Mouse (Mus musculus) R1 (cell line): Measurements from ENCODE around the gene Copa.

Experiments
- DNase-seq: peaks from one replicate; pipeline ENCODE4 v3.0.0-alpha.2; 2018; ENCODE audit warnings: low read depth, low spot score

The Copa gene

GRCm38 (mm10) chr1:172140825-172141224, 58.5 kb downstream of the Copa start:
- DNase-seq: no peak

DNA sequence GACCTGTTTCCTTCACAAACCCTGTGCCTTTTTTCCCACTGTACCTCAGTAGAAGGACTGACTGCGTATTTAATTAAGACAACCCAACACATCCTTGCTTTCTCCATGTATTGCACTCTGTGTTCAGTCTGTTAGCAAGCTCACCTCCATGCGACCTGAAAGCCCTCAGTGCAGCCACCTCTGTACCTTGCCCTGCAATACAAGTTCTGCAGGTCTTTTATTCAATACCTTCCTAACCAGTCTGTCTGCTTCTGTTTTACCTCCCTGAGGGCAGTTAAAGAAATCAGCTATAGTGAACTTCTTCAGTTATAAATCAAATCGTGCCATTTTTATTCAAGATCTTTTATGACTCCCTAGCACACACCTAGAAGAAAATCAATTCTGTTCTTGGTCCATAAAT, 59.2 kb downstream of the Copa start:
- DNase-seq: no peak

DNA sequence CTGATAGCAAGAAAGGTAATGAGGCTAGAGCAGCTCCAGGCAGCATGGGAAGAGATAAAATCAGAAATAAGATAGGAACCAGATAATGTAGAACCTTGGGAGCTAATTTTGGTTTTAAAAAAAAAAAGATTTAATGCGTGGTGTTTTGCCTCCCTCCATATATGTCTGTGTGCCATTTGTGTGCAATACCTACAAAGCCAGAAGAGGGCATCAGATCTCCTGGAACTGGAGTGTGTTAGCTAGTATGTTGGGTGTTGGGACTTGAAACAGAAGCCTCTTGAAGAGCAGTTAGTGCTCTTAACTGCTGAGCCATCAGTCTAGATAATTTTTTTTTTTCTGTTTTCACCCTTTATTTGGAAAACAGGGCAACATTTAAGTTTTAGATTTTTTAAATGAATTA, 61.2 kb downstream of the Copa start:
- DNase-seq: peak; percentile 74

- DNase-seq: peak; percentile 96
These were observed 65.5 kb downstream of the Copa start, which contains the start of gene Dcaf8 for GRCm38 (mm10) chr1:172147835-172148278. TSS of gene Dcaf8 (plus strand) at chr1:172148084.

DNA sequence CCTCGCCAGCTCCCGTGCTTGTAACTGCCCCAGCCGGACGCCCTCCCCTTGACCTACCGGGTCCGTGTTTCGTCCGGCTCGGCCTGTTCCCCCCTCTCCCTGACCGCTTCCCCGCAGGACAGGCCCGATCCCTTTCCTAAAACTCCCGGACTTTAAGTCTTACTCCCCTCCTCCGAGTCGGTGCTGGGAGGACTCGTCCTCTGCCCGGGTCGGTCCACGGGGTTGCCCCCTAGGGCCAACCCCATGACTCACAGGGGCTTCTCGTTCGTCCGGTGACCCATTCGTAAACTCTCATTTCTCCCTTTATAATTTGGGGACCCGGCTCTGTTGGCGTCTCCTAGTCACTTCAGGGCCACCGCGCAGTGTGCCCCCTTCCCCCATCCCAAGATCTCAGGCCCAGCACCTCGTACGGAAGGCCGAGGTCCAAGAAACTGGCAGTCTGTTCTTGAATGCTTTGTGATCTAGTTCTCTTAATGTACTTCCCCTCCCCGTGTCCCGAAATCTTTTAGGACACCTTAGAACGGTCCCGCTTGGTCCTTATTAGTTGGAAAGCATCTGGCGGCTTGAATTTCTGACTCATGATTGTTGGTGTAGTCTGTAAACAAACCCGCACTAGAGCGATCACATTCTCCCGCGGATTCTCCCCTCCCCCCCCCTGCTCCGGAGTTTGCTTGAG, 66.1 kb downstream of the Copa start:
- DNase-seq: peak; percentile 70

GRCm38 (mm10) chr1:172148955-172149815, 66.9 kb downstream of the Copa start:
- no peak for DNase-seq

GRCm38 (mm10) chr1:172154536-172154935, 72.2 kb downstream of the Copa start:
- DNase-seq: no peak

GRCm38 (mm10) chr1:172155518-172155917, 73.2 kb downstream of the Copa start:
- DNase-seq: no peak

- no peak for DNase-seq
These were observed 77.6 kb downstream of the Copa start for GRCm38 (mm10) chr1:172159970-172160369.

- no peak for DNase-seq
These were observed 78.2 kb downstream of the Copa start for GRCm38 (mm10) chr1:172160508-172160907.

DNA sequence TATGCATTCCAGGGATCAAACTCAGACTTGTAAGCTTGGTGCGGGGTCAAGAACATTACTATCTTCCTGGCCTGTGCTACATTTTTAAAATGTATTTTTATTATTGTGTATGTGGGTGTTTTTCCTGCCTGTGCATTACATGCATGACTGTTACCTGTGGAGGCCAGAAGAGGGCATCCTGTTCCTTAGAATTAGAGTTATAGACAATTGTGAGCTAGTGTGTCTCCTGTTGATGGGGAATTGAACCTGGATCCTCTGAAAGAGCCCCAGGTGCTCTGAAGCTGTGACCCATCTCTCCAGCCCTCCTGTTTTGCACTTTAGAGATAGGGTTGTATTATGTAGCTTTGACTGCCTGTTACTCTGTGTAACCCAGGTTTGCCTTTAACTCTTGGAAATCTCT, 79.7 kb downstream of the Copa start:
- DNase-seq: peak; percentile 51

DNA sequence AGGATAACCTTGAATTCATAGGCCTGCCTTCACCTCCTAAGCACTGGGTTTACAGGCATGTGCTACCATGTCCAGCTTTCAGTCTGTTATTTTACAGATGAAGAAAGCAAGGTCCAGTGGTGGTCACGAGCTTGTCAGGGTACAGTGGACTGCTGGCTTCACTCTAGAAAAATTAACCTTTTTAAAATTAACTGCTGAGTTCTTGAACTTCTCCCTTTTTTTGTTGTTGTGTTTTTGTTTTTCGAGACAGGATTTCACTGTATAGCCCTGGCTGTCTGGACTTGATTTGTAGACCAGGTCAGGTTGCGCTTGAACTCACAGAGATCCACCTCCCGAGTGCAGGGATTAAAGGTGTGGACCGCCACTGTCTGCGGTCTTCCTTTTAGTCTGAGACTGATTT, 80.6 kb downstream of the Copa start:
- no peak for DNase-seq

DNA sequence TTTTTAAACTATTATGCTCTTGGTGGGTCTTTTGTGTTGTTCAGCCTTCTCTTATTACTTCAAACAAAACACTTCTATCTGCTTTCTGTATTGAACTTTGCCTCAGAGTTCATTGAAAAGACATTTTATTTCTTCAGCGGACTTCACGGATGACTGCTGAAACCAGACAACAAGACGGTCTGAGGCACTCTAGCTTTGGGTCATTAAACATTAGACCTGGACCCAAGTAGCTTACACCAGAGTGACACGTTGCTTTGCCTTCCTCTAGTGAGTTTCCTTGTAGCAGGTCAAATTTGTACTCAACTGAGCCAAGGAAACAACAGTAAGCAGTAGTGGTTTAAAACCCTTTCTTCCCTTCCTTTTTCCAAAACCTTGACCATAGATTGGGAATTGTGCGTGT, 85.6 kb downstream of the Copa start:
- DNase-seq: no peak

DNA sequence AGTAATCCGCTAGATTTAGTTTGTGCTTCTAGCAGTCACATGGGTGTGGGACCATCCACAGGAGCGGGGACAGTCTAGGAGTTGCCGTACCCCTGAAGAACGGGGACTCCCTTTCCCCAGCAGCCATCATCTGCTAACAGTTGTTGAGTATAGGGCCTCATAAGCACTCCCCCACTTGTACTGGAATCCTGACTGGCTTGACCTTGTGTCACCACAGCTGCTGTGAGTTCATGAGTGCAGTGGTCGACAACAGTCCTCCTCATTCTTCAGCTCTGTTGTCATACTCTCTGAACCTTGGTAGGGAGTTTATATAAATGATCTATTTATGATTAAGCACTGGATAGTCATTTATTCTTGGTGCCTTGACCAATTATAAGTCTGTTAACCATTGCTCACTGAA, 87.5 kb downstream of the Copa start:
- no peak for DNase-seq
